Comparison of ENCODE assay signal across 14 mouse cellular contexts in genomic region chr8:71282621-71283020, GRCm38 (mm10). TPM values are rescaled to one million over a fixed set of nuclear protein-coding genes. Genes with fewer than 3 reads are reported as not detected.
DNase-seq lines count a peak whose midpoint lies in the region; ATAC-seq and TF ChIP-seq lines count a peak whose summit lies in the region.
"Had no signal": no experiment of that assay in that cellular context is flagged by ENCODE, and none has a peak within 500 bp of the region (broad histone marks: within the 10 kb centered on the region; RNA-seq: fewer than 3 reads in every experiment).

No protein-coding gene starts in this region.

- no peak overlapping the region for H3K4me3 ChIP-seq in left cerebral cortex, adult 2 months
- no peak overlapping the region for H3K4me3 ChIP-seq in heart, embryonic 12.5 days
- no peak overlapping the region for H3K4me3 ChIP-seq in limb, embryonic 14.5 days (replicated peaks; ENCODE audit: low read length)
- no peak overlapping the region for H3K4me3 ChIP-seq in stomach, embryonic 16.5 days (replicated peaks; ENCODE audit: low read length)
- H3K4me3 ChIP-seq in kidney, embryonic 14.5 days (ENCODE audit: low read length): no peak overlapping the region
- H3K4me3 ChIP-seq: embryonic facial prominence, embryonic 12.5 days; liver, embryonic 15.5 days had no signal

- peaks cover 10% of the 10 kb centered on the region; the same call in 1 of the 2 replicates for H3K36me3 ChIP-seq in heart, embryonic 12.5 days
- H3K36me3 ChIP-seq in limb, embryonic 14.5 days (ENCODE audit: control insufficient read depth, insufficient read depth, low read length): no peaks in the 10 kb centered on the region
- no peaks in the 10 kb centered on the region for H3K36me3 ChIP-seq in stomach, embryonic 16.5 days (ENCODE audit: control insufficient read depth, insufficient read depth, low read length)
- H3K36me3 ChIP-seq in kidney, embryonic 14.5 days (ENCODE audit: control insufficient read depth, insufficient read depth, low read length): no peaks in the 10 kb centered on the region
- H3K36me3 ChIP-seq: embryonic facial prominence, embryonic 12.5 days; liver, embryonic 15.5 days had no signal

- TF ChIP-seq POLR2A in limb, embryonic 14.5 days (IDR thresholded peaks at IDR 0.05; ENCODE audit: borderline replicate concordance, extremely low read depth, insufficient read depth, insufficient read length): no peak

- ATAC-seq in heart, embryonic 12.5 days (ENCODE audit: insufficient number of reproducible peaks, low FRiP score): peak; percentile 36; the same call in 1 of the 2 replicates
- ATAC-seq in limb, embryonic 14.5 days (ENCODE audit: low FRiP score, low read depth): no peak
- ATAC-seq in stomach, embryonic 16.5 days (ENCODE audit: insufficient read depth, low FRiP score): peak; percentile 31; the same call in 1 of the 2 replicates
- no peak for ATAC-seq in kidney, embryonic 14.5 days (ENCODE audit: low FRiP score, low TSS enrichment)
- ATAC-seq: hindbrain, embryonic 16.5 days had no signal

- H3K4me1 ChIP-seq in heart, embryonic 12.5 days (replicated peaks): peaks cover 52% of the 10 kb centered on the region
- peaks cover 12% of the 10 kb centered on the region; the same call in 1 of the 2 replicates for H3K4me1 ChIP-seq in limb, embryonic 14.5 days (ENCODE audit: control insufficient read depth, insufficient read depth, low read length)
- H3K4me1 ChIP-seq in stomach, embryonic 16.5 days (ENCODE audit: control insufficient read depth, insufficient read depth, low read length): peaks cover 3% of the 10 kb centered on the region; the same call in 1 of the 2 replicates
- H3K4me1 ChIP-seq in kidney, embryonic 14.5 days (ENCODE audit: control insufficient read depth, insufficient read depth, low read length): no peaks in the 10 kb centered on the region
- H3K4me1 ChIP-seq: embryonic facial prominence, embryonic 12.5 days had no signal

- no peaks in the 10 kb centered on the region for H3K9me3 ChIP-seq in heart, embryonic 12.5 days (replicated peaks)
- no peaks in the 10 kb centered on the region for H3K9me3 ChIP-seq in limb, embryonic 14.5 days (ENCODE audit: control insufficient read depth, low read length)
- H3K9me3 ChIP-seq in stomach, embryonic 16.5 days (replicated peaks; ENCODE audit: control insufficient read depth, low read length): no peaks in the 10 kb centered on the region
- H3K9me3 ChIP-seq in kidney, embryonic 14.5 days (ENCODE audit: control insufficient read depth, low read length): no peaks in the 10 kb centered on the region
- H3K9me3 ChIP-seq: embryonic facial prominence, embryonic 12.5 days; liver, embryonic 15.5 days had no signal

- no peak for DNase-seq in left cerebral cortex, adult 2 months (ENCODE audit: extremely low spot score in 1 of 2, low spot score in 2 of 2)
- DNase-seq in left cerebral cortex, adult 9 months (ENCODE audit: low spot score in 2 of 2): no peak
- peak; percentile 40 for DNase-seq in limb, embryonic 14.5 days (ENCODE audit: low spot score)
- no peak for DNase-seq in left cerebral cortex, postnatal 36 days (ENCODE audit: low spot score in 2 of 2)
- DNase-seq in layer of hippocampus, postnatal 36 days: no peak
- DNase-seq: cerebellum, adult 9-10 months; kidney, postnatal 25 days; thymus, postnatal 25 days had no signal

- no peaks in the 10 kb centered on the region for H3K27me3 ChIP-seq in heart, embryonic 12.5 days (replicated peaks)
- H3K27me3 ChIP-seq in limb, embryonic 14.5 days (ENCODE audit: control insufficient read depth, insufficient read depth, low read length): no peaks in the 10 kb centered on the region
- H3K27me3 ChIP-seq in stomach, embryonic 16.5 days (ENCODE audit: control insufficient read depth, insufficient read depth, low read length): no peaks in the 10 kb centered on the region
- no peaks in the 10 kb centered on the region for H3K27me3 ChIP-seq in kidney, embryonic 14.5 days (ENCODE audit: control insufficient read depth, insufficient read depth, low read length)
- H3K27me3 ChIP-seq: embryonic facial prominence, embryonic 12.5 days; liver, embryonic 15.5 days had no signal

- H3K9ac ChIP-seq in heart, embryonic 12.5 days: peak overlapping the region; percentile 47; the same call in 1 of the 2 replicates
- H3K9ac ChIP-seq in limb, embryonic 14.5 days (ENCODE audit: low read depth, low read length, severe bottlenecking): no peak overlapping the region
- no peak overlapping the region for H3K9ac ChIP-seq in stomach, embryonic 16.5 days (ENCODE audit: low read length)
- no peak overlapping the region for H3K9ac ChIP-seq in kidney, embryonic 14.5 days (ENCODE audit: low read depth, low read length)
- H3K9ac ChIP-seq: embryonic facial prominence, embryonic 12.5 days; liver, embryonic 15.5 days had no signal

- peak overlapping the region; percentile 44; the same call in 1 of the 2 replicates for H3K27ac ChIP-seq in left cerebral cortex, adult 2 months
- peak overlapping the region; percentile 90 for H3K27ac ChIP-seq in heart, embryonic 12.5 days (ENCODE audit: poor library complexity, severe bottlenecking)
- H3K27ac ChIP-seq in limb, embryonic 14.5 days (replicated peaks; ENCODE audit: low read depth, low read length): peak overlapping the region; percentile 33; the same call in 1 of the 2 replicates
- H3K27ac ChIP-seq in stomach, embryonic 16.5 days (ENCODE audit: low read length): peak overlapping the region; percentile 67; the same call in 1 of the 2 replicates
- no peak overlapping the region for H3K27ac ChIP-seq in kidney, embryonic 14.5 days (ENCODE audit: low read depth, low read length)
- H3K27ac ChIP-seq: embryonic facial prominence, embryonic 12.5 days; liver, embryonic 15.5 days had no signal

- TF ChIP-seq CTCF in left cerebral cortex, adult 2 months (IDR thresholded peaks at IDR 0.05): no peak

- 52% methylated on average over 5 of the region's 5 CpGs for WGBS in heart, embryonic 12.5 days
- 45% methylated on average over 5 of the region's 5 CpGs for WGBS in limb, embryonic 14.5 days
- 66% methylated on average over 5 of the region's 5 CpGs for WGBS in stomach, embryonic 16.5 days
- 81% methylated on average over 5 of the region's 5 CpGs for WGBS in kidney, embryonic 14.5 days

- peak overlapping the region; percentile 47 for H3K4me2 ChIP-seq in heart, embryonic 12.5 days
- H3K4me2 ChIP-seq in limb, embryonic 14.5 days (replicated peaks; ENCODE audit: low read depth, low read length, severe bottlenecking): no peak overlapping the region
- H3K4me2 ChIP-seq in stomach, embryonic 16.5 days (ENCODE audit: low read depth, low read length): no peak overlapping the region
- H3K4me2 ChIP-seq in kidney, embryonic 14.5 days (replicated peaks; ENCODE audit: low read depth, low read length): no peak overlapping the region
- H3K4me2 ChIP-seq: embryonic facial prominence, embryonic 12.5 days; liver, embryonic 15.5 days had no signal

- intact Hi-C loops in left cerebral cortex, adult 2 months (cut with DNase I): no loop called here
- intact Hi-C loops in left cerebral cortex, postnatal 36 days (cut with DNase I): loop anchor here (5.0 kb wide), 1 partner anchor 455 kb away; no protein-coding TSS in a partner anchor

RNA-seq across cellular contexts. Expression of gene Haus8, which starts 9.9 kb away (rescaled TPM):
- total RNA-seq in left cerebral cortex, adult 2 months (2021): 10 to 100 TPM; 10.0 to 14.7 TPM
- polyA plus RNA-seq in heart, embryonic 12.5 days (2016; fragmentation: Nextera tagmentation; extraction: Ambion mirVana): 131 and 132 TPM in 2 replicates
- 21.7 and 30.8 TPM in 2 replicates for polyA plus RNA-seq in limb, embryonic 14.5 days (2012; rRNA removed)
- polyA plus RNA-seq in limb, embryonic 14.5 days (2014; fragmentation: Nextera tagmentation; extraction: Ambion mirVana): 41.9 and 49.7 TPM in 2 replicates
- 46.4 and 55.4 TPM in 2 replicates for polyA plus RNA-seq in stomach, embryonic 16.5 days (2015; fragmentation: Nextera tagmentation; extraction: Ambion mirVana)
- polyA plus RNA-seq in kidney, embryonic 14.5 days (2014; fragmentation: Nextera tagmentation; extraction: Ambion mirVana): 53.3 and 55.5 TPM in 2 replicates
- total RNA-seq in left cerebral cortex, postnatal 36 days (2021): 10 to 100 TPM; 12.3 to 15.8 TPM
- 1 to 10 TPM; 7.8 to 9.9 TPM for total RNA-seq in layer of hippocampus, postnatal 36 days (2021)

RNA-seq across cellular contexts. Expression of gene Myo9b, which starts 10.1 kb away (rescaled TPM):
- 10 to 100 TPM; 34.6 to 39.7 TPM for total RNA-seq in left cerebral cortex, adult 2 months (2021)
- polyA plus RNA-seq in heart, embryonic 12.5 days (2016; fragmentation: Nextera tagmentation; extraction: Ambion mirVana): 28.1 and 29.1 TPM in 2 replicates
- 46.1 and 57.2 TPM in 2 replicates for polyA plus RNA-seq in limb, embryonic 14.5 days (2012; rRNA removed)
- 28.7 and 29.4 TPM in 2 replicates for polyA plus RNA-seq in limb, embryonic 14.5 days (2014; fragmentation: Nextera tagmentation; extraction: Ambion mirVana)
- 18.7 and 19.1 TPM in 2 replicates for polyA plus RNA-seq in stomach, embryonic 16.5 days (2015; fragmentation: Nextera tagmentation; extraction: Ambion mirVana)
- polyA plus RNA-seq in kidney, embryonic 14.5 days (2014; fragmentation: Nextera tagmentation; extraction: Ambion mirVana): 14.6 and 23.7 TPM in 2 replicates
- total RNA-seq in left cerebral cortex, postnatal 36 days (2021): 10 to 100 TPM; 24.3 to 39.4 TPM
- total RNA-seq in layer of hippocampus, postnatal 36 days (2021): 10 to 100 TPM; 32.9 to 36.4 TPM

Comparison
In these comparisons a context has a peak if more than half of its experiments do, and no peak if none do; other contexts are left out.
1. ATAC-seq: peak in heart, embryonic 12.5 days (single experiment) and stomach, embryonic 16.5 days (single experiment); none in limb, embryonic 14.5 days (single experiment) and kidney, embryonic 14.5 days (single experiment).